Mouse (Mus musculus) brown adipose tissue, adult 24 weeks (tissue): ENCODE results near the gene Zfp3. TPM values are rescaled to one million over a fixed set of nuclear protein-coding genes. Genes with fewer than 3 reads are reported as not detected.
"Not testable (repeated sequence)": the region's sequence is repeated elsewhere in the genome, so short reads cannot be mapped to it uniquely, and the experiment has no call there.

ENCODE experiments used
- H3K27ac ChIP-seq: fragments of 200-500 bp; replicated peaks from 2 replicates; pipeline ENCODE4 v1.5.1; 2012; ENCODE audit warnings: low read depth, mild to moderate bottlenecking, low read length
- H3K4me1 ChIP-seq: fragments of 200-500 bp; 2 replicates; pipeline ENCODE4 v1.6.1; 2012; ENCODE audit warnings: low read length, mixed read lengths; ENCODE audit not compliant: control insufficient read depth, insufficient read depth, insufficient read length
- H3K4me3 ChIP-seq: fragments of 200-500 bp; 2 replicates; pipeline ENCODE4 v1.5.1; 2012; ENCODE audit warnings: low read depth, mild to moderate bottlenecking, low read length, moderate library complexity; ENCODE audit not compliant: insufficient read depth
- polyA plus RNA-seq: library from polyadenylated mRNA; stranded (reverse); fragments of >200 nt; gene quantifications from 2 replicates; pipeline ENCODE4 v1.2.4, GENCODE M21; 2012; ENCODE audit not compliant: missing spikeins, insufficient read depth, insufficient read length

Gene Zfp3
- polyA plus RNA-seq, 1 experiment = 5.5 TPM

- Histone ChIP-seq H3K4me1 (peaks cover 3% of the 10 kb centered on the region; the same call in 1 of the 2 replicates), H3K4me3 (no peak overlapping the region)
Measured at GRCm38 (mm10) chr11:70777634-70778033, 13.6 kb downstream of the Zfp3 start.

GRCm38 (mm10) chr11:70778058-70778457, 14.0 kb downstream of the Zfp3 start:
- not testable (repeated sequence) for H3K4me1 ChIP-seq, H3K27ac ChIP-seq, H3K4me3 ChIP-seq

More at GRCm38 (mm10) chr11:70777634-70778033, 13.6 kb downstream of the Zfp3 start:
- H3K27ac ChIP-seq = no peak overlapping the region

- no peak overlapping the region; the same call in 1 of the 2 replicates for H3K27ac ChIP-seq
- no peak overlapping the region for H3K4me3 ChIP-seq
- H3K4me1 ChIP-seq = peaks cover 3% of the 10 kb centered on the region; the same call in 1 of the 2 replicates
Measured at GRCm38 (mm10) chr11:70785908-70786307, 21.9 kb downstream of the Zfp3 start.

DNA sequence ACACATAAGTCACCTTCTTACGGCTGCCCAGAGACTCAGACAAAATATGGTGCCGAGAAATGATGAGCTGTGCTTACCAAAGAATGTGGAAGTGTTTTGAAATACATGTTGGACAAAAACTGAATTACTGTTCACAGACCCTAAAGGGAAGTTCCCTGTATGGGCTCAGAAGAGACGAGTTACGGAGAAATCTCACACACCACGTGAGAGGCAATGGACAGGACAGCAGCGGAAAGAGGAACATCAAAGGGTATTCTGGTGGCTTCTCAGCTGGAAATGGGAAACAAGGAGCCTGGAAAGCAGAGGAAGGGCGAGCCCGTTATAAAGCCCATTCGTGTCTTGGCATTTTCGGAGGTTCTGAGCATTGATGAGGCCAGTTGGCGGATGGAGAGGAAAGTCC, 23.0 kb downstream of the Zfp3 start:
- H3K4me1 ChIP-seq = peaks cover 11% of the 10 kb centered on the region; the same call in 1 of the 2 replicates
- H3K27ac ChIP-seq = no peak overlapping the region
- H3K4me3 ChIP-seq = no peak overlapping the region

GRCm38 (mm10) chr11:70788972-70789655, 25.1 kb downstream of the Zfp3 start:
- Histone ChIP-seq H3K4me3 (no peak overlapping the region), H3K27ac (no peak overlapping the region), H3K4me1 (peaks cover 11% of the 10 kb centered on the region; the same call in 1 of the 2 replicates)

GRCm38 (mm10) chr11:70790426-70790825, 26.4 kb downstream of the Zfp3 start:
- Histone ChIP-seq H3K4me3 (no peak overlapping the region), H3K4me1 (peaks cover 11% of the 10 kb centered on the region; the same call in 1 of the 2 replicates), H3K27ac (no peak overlapping the region)

DNA sequence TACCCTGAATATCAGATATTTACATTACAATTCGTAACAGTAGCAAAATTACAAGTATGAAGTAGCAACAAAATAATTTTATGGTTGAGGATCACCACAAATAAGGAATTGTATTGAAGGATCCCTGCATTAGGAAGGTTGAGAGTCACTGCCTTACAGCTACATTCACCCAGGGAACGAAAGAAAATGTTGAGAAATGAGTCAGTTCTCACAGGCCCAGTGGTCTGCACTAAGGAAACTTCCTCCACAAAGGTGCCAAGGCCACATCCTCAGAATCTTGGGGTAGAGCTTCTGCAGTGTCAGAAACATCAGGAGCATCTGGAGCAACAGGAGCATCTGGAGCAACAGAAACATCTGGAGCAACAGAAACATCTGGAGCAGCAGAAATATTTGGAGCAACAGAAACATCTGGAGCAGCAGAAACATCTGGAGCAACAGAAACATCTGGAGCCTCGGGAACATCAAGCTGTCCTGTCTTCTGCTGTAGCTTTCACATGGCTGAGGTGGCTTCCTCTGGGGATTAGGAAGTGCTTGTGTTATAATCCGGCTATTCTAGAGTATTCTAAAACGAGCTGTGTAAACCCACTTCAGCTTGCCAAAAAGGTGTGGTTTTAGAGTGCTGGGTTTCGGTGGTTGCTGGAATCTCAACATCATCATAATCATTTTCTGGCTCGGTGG, 27.0 kb downstream of the Zfp3 start:
- Histone ChIP-seq H3K27ac (no peak overlapping the region), H3K4me1 (peaks cover 11% of the 10 kb centered on the region; the same call in 1 of the 2 replicates), H3K4me3 (no peak overlapping the region)

DNA sequence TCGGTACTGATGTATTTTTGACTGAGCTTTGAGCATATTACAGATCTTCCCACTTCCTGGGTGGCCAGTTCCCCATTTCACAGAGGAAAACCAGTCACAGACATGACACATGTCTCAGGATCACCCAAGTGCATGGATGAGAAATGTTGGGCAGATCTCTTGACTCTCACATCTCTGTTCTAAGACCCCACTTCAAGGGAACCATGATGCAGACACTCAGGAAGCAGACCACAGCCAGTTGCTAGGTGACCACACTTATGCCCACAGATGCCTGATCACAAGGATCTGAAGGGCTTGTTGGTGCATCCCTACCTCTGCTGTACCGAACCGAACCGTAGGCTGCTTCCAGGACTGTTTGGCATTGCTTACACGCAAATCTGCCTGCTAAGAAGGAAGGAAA, 27.7 kb downstream of the Zfp3 start:
- Histone ChIP-seq H3K27ac (no peak overlapping the region), H3K4me3 (no peak overlapping the region), H3K4me1 (peaks cover 11% of the 10 kb centered on the region; the same call in 1 of the 2 replicates)

- peaks cover 11% of the 10 kb centered on the region; the same call in 1 of the 2 replicates for H3K4me1 ChIP-seq
- no peak overlapping the region for H3K27ac ChIP-seq
- H3K4me3 ChIP-seq = no peak overlapping the region
Measured at GRCm38 (mm10) chr11:70792409-70792808, 28.4 kb downstream of the Zfp3 start.

- Histone ChIP-seq H3K4me1 (peaks cover 16% of the 10 kb centered on the region; the same call in 1 of the 2 replicates), H3K27ac (peak overlapping the region; percentile 64), H3K4me3 (no peak overlapping the region)
Measured at GRCm38 (mm10) chr11:70802208-70802864, 38.3 kb downstream of the Zfp3 start.

DNA sequence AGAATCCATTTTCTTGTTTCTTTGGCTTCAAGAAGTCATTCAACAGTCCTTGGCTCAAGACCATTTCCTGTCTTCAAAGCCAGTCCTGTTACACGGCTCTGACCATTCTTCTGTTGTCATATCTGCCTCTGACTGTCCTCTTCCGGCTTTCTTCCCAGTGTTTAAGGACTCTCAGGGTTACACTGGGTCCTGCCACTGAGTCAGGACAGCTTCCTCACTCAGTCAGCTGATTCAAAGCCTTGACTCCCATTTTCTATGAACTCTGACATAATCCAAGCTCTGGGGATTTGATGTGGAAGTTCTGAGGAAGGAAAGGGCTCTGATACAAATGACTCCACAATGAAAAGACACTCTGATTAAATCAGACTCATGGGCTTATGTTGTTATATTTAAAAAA, 38.9 kb downstream of the Zfp3 start:
- peak overlapping the region; percentile 64 for H3K27ac ChIP-seq
- peaks cover 18% of the 10 kb centered on the region; the same call in 1 of the 2 replicates for H3K4me1 ChIP-seq
- H3K4me3 ChIP-seq = no peak overlapping the region

DNA sequence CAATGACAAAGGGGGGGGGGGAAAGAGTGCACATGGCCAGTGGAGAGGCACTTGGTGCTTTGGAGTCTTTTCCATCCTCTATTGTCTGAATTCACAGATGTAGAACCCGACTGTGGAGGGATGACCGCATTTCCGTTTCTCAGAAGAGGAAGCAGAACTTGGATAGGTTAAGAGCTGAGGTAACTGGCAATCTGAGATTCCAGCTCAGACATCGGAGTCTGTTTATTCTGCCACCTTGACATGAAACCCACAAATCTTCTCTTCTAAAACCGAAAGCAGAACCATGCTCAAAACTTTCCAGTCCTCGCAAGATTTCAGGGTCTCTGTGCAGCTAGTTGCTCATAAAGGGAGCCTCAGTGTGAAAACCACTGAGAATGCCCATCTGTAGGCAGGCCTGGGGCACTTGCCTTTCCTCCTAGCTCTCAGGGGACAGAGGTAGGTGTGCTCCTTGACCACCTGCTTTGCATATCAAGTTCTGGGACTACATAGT, 39.7 kb downstream of the Zfp3 start:
- peak overlapping the region; percentile 81 for H3K27ac ChIP-seq
- peaks cover 20% of the 10 kb centered on the region; the same call in 1 of the 2 replicates for H3K4me1 ChIP-seq
- H3K4me3 ChIP-seq = no peak overlapping the region

DNA sequence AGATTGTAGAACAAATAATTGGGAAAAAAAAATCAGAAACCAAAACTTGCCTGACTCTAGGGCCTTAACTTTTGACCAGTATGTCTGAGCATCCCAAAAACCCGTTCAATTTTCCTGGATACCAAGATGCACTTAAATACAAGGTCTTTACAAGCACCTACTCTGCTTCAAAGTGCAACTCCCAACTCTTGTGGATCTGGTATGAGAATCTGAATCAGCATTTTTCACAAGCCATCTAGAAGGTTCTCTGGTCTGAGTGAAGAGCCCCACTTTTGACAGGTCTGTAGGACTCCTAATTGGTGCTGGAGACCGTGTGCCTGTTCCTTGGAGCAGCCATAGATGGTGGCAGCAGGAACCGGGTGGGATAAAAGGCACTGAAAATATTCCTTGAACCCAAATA, 40.4 kb downstream of the Zfp3 start:
- H3K27ac ChIP-seq = peak overlapping the region; percentile 91
- H3K4me3 ChIP-seq = no peak overlapping the region
- peaks cover 20% of the 10 kb centered on the region; the same call in 1 of the 2 replicates for H3K4me1 ChIP-seq

DNA sequence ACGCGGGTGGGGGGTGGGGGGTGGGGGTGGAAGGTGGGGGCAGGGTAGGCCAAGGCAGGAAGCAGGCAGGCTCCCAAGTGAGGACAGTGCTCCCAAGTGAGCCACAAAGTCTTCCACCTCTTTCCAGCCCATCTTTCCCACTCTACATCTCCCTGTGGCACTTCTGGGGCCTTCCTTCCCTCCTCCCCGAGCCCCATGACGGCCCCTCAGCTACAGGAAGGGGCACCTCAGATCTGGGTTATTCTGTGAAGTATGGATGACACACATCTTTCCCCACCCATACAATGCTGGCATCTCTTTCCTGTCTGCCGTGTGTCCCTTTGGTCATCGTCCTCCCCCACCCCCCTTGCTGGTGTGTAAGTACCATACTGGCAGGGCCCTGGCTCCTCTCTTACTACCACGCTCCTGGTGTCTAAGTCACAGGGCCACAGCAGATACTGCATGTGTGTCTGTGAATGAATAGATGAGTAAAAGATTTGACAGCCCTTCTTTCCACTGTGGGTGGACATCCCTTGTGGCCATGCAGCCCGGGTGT, 41.7 kb downstream of the Zfp3 start:
- Histone ChIP-seq H3K27ac (peak overlapping the region; percentile 64), H3K4me3 (no peak overlapping the region), H3K4me1 (peaks cover 20% of the 10 kb centered on the region; the same call in 1 of the 2 replicates)

GRCm38 (mm10) chr11:70806697-70807096, 42.7 kb downstream of the Zfp3 start:
- H3K27ac ChIP-seq = peak overlapping the region; percentile 67
- H3K4me1 ChIP-seq = peaks cover 20% of the 10 kb centered on the region; the same call in 1 of the 2 replicates
- H3K4me3 ChIP-seq = no peak overlapping the region
